Mouse (Mus musculus): ENCODE measurements around the gene Rbmx2. TPM values are rescaled to one million over a fixed set of nuclear protein-coding genes. Genes with fewer than 3 reads are reported as not detected.

The Rbmx2 gene
- total RNA-seq (2021) = 1 to 10 TPM; 7.1 to 8.0 TPM
- long read RNA-seq, experiment 1, transcript Rbmx2-201 (6 exons, 1,747 nt) = major isoform, 8 of 12 reads
- long read RNA-seq, experiment 1, partial matches to known transcripts = 4 of 12 reads
- long read RNA-seq, experiment 1, other reads (novel, unspliced or antisense) = 0 of 12 reads
- long read RNA-seq, experiment 2, transcript Rbmx2-201 (6 exons, 1,747 nt) = major isoform, 13 of 19 reads
- long read RNA-seq, experiment 2, partial matches to known transcripts = 4 of 19 reads
- long read RNA-seq, experiment 2, other reads (novel, unspliced or antisense) = 2 of 19 reads

DNA sequence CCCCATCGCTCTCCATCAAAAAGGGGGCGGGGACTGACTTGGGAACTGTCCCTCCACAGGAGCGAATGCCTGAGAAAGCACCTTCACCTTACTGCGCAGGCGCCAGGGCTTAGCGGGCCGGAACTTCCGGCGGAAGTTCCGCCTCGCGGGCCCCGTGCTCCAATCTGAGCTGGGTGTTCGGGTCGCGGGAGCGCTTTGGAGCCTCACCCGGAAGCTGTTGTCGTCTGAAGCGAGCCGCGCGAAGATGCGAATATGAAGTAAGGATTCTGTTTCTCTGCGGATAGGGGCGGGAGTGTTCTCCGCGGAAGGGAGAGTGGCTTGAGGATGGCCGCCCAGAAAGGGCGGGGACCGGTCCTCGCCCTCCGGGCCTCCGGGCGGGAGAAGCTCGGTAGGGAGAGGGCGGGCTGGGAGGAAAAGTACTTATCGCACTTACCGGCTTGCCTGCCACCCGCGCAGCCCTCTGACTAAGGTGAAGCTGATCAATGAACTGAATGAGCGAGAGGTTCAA, at the start of gene Rbmx2:
TSS of gene Rbmx2 (plus strand) at position 141 of the 508 bp plus-strand sequence.
- DNase-seq (ENCODE audit: low spot score in 2 of 2) = peak; percentile 63 to 80

DNA sequence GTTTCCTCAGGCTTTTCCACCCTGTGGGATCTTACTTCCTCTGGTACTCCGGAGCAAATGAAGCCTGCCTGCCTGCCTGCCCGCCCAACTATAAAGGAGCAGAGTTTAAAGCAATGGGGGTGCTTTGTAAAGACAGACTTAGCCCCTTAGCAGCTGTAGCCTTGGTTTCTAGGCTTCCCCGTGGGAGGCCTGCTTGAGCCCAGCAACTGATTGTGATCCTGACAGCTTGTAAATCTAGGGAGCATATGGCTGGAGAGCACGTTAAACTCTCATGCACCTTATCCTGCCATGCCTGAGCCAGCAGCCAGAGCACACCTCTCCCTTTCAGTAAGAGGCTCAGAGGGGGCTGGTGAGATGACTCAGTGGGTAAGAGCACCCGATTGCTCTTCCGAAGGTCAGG, 28.0 kb upstream of the Rbmx2 start:
- no peak for DNase-seq (ENCODE audit: low spot score in 2 of 2)

DNA sequence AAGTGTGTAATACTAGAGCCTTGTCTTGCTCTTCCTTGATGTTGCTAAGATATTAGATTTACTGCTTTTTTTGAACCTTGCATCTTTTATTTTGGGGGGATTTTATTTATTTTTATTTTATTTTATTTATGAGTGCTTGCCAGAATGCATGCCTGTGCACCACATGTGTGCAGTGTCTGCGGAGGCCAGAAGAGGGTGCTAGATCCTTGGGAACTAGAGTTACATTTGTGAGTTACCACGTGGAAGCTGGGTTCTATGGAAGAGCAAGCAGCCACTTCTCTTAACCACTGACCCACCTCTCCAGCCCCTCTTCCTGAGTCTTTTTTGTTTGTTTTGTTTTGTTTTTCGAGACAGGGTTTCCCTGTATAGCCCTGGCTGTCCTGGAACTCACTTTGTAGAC, 25.2 kb upstream of the Rbmx2 start:
- DNase-seq (ENCODE audit: low spot score in 2 of 2) = no peak

DNA sequence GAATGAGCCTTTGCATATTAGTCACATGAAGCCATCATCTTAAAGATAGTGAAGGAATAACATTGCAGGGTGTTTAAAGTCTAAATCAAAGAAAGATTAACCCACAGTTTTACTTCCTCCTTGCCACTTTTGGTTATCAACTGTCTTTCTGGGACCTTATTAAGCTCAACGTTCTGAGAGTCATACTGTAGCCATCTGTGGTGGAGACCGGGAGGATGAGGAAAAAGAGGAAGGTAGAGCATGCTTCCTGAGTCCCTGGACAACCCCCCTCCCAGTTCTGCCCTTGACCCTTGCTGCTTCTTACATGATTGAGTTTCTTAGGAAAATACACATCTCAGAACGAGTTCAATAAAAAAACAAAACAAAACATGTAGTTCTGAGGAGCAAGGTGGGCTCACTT, 23.1 kb upstream of the Rbmx2 start:
- no peak for DNase-seq (ENCODE audit: low spot score in 2 of 2)

DNA sequence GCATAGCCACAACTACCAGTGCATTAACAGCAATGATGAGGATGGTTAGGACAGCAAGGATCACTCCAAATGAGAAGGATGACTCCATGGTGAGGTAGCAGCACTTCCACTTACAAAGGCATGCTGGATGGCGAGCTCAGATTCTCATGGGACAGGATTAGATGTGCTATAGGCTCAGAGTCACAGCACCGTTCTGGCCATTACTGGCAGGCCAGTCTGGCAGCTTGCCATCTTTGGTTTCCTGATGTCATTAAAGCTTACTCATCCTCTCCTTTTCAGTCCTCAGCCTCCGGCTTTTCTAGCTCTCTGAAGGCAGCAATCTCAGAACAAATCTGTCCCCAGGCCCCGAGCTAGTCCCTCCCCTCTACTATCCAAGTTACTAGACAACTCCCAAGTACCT, 20.6 kb upstream of the Rbmx2 start, which contains the start of gene Gpr119:
TSS of gene Gpr119 (minus strand) at position 308 of the 400 bp plus-strand sequence.
- DNase-seq (ENCODE audit: low spot score in 2 of 2) = peak in 1 of 2 experiments; percentile 26

DNA sequence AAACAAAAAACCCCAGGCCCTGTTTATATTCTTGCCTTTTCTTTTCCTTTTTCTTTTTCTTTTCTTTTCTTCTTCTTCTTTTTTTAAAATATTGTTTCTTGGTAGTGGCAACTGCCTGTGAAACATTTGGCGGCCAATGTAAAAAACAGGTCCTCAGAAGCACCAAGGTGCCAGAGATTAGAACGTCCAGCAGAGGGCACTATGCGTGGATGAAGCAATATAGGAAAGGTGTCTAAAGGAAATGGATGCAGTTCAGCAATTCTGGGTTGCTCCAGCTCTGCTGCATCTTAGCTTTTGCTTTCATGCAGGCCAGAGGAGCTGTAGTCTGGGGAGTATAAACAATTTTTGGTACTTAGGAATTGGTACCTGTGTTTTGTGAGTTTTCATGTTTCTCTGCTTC, 11.4 kb upstream of the Rbmx2 start:
- no peak for DNase-seq (ENCODE audit: low spot score in 2 of 2)

DNA sequence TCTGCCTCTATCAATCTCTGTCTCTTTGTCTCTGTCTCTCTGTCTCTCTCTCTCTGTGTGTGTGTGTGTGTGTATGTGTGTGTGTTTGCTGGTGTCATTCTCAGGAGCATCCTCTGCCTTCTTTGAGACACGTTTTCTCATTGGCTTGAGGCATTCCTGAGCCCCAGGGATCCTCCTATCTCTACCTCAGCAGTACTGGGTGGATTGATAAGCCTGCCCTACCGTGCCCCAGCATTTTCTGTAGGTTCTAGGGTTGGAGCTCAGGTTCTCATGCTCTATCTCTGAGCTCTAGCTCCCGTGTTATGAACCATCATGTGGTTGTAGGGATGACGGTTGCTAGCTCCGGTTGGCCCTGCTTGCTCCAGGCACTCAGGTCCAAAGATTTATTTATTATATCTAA, 10.9 kb upstream of the Rbmx2 start:
- DNase-seq (ENCODE audit: low spot score in 2 of 2) = no peak

DNA sequence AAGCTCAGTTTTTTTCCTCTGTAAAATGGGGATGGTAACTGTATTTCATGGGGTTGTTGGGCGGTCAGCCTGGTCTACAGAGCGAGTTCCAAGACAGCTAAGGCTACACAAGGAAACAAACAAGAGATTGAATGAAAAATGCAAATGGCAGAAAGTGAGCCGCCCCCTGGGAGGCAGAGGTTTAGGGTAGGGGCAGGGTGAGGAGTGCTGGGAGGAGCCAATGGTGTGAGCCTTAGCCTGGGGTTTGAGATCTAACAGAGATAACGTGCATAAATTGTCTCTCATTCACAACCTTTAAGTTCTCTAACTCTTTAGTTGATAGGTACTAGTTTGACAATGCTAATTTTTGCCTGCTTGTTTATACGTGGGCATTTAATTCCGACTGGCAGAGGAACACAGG, 344 bp upstream of the Rbmx2 start:
- no peak for DNase-seq (ENCODE audit: low spot score in 2 of 2)

DNA sequence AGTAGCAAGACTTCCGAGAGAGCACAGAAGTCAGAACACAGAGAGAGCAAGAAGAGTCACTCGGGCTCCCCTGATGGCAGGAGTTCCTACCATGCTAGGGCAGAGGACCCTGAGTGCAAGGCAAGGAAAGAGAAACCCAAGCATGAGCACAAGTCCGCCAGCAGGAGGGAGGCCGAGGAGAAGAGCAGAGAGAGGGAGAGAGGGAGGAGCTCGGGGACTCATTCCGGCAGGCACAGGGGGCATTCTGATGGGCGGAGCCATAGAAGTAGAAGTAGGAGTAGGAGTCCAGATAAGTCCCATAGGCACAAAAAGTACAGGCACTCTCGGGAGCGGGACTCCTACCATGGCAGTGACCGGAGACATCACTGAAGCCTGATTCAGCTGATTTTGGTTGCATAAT, 14.9 kb downstream of the Rbmx2 start:
- DNase-seq (ENCODE audit: low spot score in 2 of 2) = no peak

DNA sequence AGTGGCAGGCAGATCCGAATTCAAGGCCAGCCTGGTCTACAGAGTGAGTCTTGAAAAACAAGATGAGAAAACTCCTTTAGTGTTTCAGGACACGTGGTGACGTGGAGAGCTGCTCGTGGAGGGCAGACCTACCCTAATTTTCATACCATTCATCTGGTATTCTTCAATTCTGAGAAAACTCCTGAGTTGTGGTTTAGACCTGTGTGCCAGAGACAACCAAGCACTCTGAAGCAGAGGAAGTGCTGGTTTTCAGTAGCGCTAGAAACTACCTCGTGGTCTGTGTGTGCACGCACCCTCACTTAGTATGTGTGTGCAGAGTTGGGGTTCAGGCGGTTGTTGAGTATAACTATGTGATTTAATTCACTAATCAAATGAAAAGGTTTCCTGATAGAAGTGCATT, 18.0 kb downstream of the Rbmx2 start:
- DNase-seq (ENCODE audit: low spot score in 2 of 2) = no peak

DNA sequence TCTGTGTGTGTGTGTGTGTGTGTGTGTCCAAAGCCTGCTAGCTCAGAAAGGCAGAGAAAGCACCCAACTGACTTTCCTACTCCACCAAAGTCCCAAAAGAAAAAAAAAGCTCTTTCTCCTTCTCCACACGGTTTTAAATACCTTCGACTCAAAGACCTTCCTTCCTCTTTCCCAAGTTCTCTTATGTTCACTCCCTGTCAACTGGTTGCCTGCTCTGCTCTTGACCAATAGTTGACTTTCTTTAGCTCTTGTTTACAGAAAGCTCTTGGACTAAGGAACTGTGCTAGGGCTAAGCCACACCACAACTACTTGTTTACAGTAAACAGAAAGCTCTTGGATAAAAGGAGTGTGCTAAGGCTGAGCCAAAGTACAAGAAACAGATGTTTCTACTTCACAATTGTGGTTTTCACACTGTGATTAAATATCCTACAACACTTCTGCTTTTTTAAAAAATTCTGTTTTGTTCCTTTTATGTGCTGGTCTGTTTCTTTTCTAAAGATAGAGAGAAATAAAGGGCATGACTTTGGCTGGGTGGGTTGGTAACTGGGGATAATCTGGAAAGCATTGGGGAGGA, 60.0 kb downstream of the Rbmx2 start:
- DNase-seq (ENCODE audit: low spot score in 2 of 2) = no peak

Other genes with a start within 250 kb of the Rbmx2 start
- gene Elf4, start 231.9 kb upstream of the Rbmx2 start, total RNA-seq (2021) = 10 to 100 TPM; 25.0 to 28.6 TPM
- gene Aifm1, start 181.4 kb upstream of the Rbmx2 start, total RNA-seq (2021) = 100 to 1,000 TPM; 126 to 147 TPM
- 10 to 100 TPM; 42.5 to 49.1 TPM for gene Rab33a, start 175.7 kb upstream of the Rbmx2 start, total RNA-seq (2021)
- gene Zfp280c, start 100.5 kb upstream of the Rbmx2 start, total RNA-seq (2021) = 10 to 100 TPM; 26.3 to 27.1 TPM
- gene Slc25a14, start 71.6 kb upstream of the Rbmx2 start, total RNA-seq (2021) = 1 to 10 TPM; 9.1 to 9.5 TPM
- gene Gpr119, start 20.5 kb upstream of the Rbmx2 start, total RNA-seq (2021) = under 1 TPM; 0.31 to 0.34 TPM
- gene Gm595, start 182.7 kb downstream of the Rbmx2 start, total RNA-seq (2021) = not detected

Measured in adrenal gland, postnatal 4 days (tissue).